ENCODE assay signal across 8 mouse cellular contexts in the genomic region with DNA sequence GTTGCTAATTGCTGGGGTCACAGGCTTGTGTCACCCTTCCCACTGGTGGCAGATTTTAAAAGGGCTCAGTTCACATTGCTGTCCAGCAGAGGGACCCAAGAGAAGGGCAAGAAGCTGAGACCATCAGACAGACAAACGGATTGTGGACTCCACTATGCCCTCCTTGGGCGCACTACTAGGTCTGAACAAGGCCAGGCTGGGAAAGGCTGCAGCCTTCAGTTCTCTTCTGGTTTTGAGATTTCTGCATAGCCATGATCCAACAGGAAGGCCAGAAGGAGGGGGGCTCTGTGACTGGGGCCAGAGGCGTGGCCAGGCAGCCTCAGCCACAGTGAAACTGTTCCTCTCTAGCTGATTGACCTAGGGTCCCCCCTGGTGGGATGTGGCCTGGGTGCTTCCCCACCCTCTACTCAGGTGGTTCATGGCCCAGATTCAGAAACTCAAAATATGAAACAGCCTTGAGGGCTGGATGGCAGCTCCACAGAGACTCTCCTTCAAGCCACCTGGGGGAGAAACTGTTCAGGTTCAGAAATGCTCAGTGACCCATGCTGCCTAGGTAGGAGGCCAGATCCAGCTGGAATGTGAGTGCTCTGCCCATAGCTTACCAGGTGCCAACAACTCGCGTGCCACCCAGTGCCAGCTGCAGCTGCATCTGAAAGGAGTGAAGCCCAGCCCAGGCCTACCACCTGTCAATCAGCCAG. TPM values are rescaled to one million over a fixed set of nuclear protein-coding genes. Genes with fewer than 3 reads are reported as not detected.
DNase-seq lines count a peak whose midpoint lies in the region; ATAC-seq and TF ChIP-seq lines count a peak whose summit lies in the region.

No protein-coding gene starts in this region.

- H3K4me3 ChIP-seq in lung, embryonic 14.5 days (ENCODE audit: low read depth, low read length), result no peak overlapping the region
- no peak overlapping the region for H3K4me3 ChIP-seq in kidney, embryonic 15.5 days (replicated peaks)
- H3K4me3 ChIP-seq in forebrain, embryonic 11.5 days (ENCODE audit: low read depth, low read length), result no peak overlapping the region

- H3K9ac ChIP-seq in lung, embryonic 14.5 days, result no peak overlapping the region
- H3K9ac ChIP-seq in kidney, embryonic 15.5 days, result no peak overlapping the region
- no peak overlapping the region for H3K9ac ChIP-seq in forebrain, embryonic 11.5 days (ENCODE audit: low read length)

- H3K27ac ChIP-seq in lung, embryonic 14.5 days (ENCODE audit: low read depth), result no peak overlapping the region
- H3K27ac ChIP-seq in kidney, embryonic 15.5 days, result peak overlapping the region; percentile 37
- H3K27ac ChIP-seq in forebrain, embryonic 11.5 days (ENCODE audit: low read depth, low read length), result no peak overlapping the region

- TF ChIP-seq CTCF in lung, embryonic 14.5 days (IDR thresholded peaks at IDR 0.05; ENCODE audit: low read depth), result peak; percentile 67

- H3K9me3 ChIP-seq in lung, embryonic 14.5 days (ENCODE audit: low read depth, low read length), result no peaks in the 10 kb centered on the region
- no peaks in the 10 kb centered on the region for H3K9me3 ChIP-seq in kidney, embryonic 15.5 days (replicated peaks)
- no peaks in the 10 kb centered on the region for H3K9me3 ChIP-seq in forebrain, embryonic 11.5 days (ENCODE audit: control insufficient read depth, low read length)

- no peak overlapping the region for H3K4me2 ChIP-seq in lung, embryonic 14.5 days
- H3K4me2 ChIP-seq in kidney, embryonic 15.5 days, result no peak overlapping the region
- H3K4me2 ChIP-seq in forebrain, embryonic 11.5 days (ENCODE audit: low read depth, low read length, severe bottlenecking), result no peak overlapping the region

- no peaks in the 10 kb centered on the region for H3K36me3 ChIP-seq in lung, embryonic 14.5 days (ENCODE audit: insufficient read depth)
- H3K36me3 ChIP-seq in kidney, embryonic 15.5 days, result no peaks in the 10 kb centered on the region
- no peaks in the 10 kb centered on the region for H3K36me3 ChIP-seq in forebrain, embryonic 11.5 days (ENCODE audit: control insufficient read depth, insufficient read depth, low read length)

- no peaks in the 10 kb centered on the region for H3K27me3 ChIP-seq in lung, embryonic 14.5 days (ENCODE audit: insufficient read depth, low read length)
- H3K27me3 ChIP-seq in kidney, embryonic 15.5 days, result no peaks in the 10 kb centered on the region
- H3K27me3 ChIP-seq in forebrain, embryonic 11.5 days (ENCODE audit: control insufficient read depth, insufficient read depth, low read length), result no peaks in the 10 kb centered on the region

- WGBS in lung, embryonic 14.5 days, result 66% methylated on average over 5 of the region's 5 CpGs
- 64% methylated on average over 5 of the region's 5 CpGs for WGBS in kidney, embryonic 15.5 days
- WGBS in forebrain, embryonic 11.5 days, result 68% methylated on average over 5 of the region's 5 CpGs

- DNase-seq in lung, embryonic 14.5 days, result peak; percentile 41
- DNase-seq in lung, postnatal 25 days (ENCODE audit: low spot score), result no peak
- DNase-seq in brain, adult 2 months (ENCODE audit: low read depth, low spot score), result peak; percentile 36
- peak; percentile 70 for DNase-seq in naive thymus-derived CD4-positive, alpha-beta T cell, adult 2 months (ENCODE audit: low read depth)
- no peak for DNase-seq in left cerebral cortex, postnatal 36 days (ENCODE audit: low spot score in 2 of 2)
- no peak for DNase-seq in gastrocnemius, postnatal 36 days
- DNase-seq in forebrain, embryonic 11.5 days (ENCODE audit: low spot score), result no peak

- no peak for ATAC-seq in lung, embryonic 14.5 days (ENCODE audit: insufficient read depth)
- peak; percentile 54; the same call in 1 of the 2 replicates for ATAC-seq in kidney, embryonic 15.5 days (replicated peaks; ENCODE audit: low FRiP score)
- ATAC-seq in forebrain, embryonic 11.5 days (replicated peaks; ENCODE audit: low FRiP score), result no peak

- no peaks in the 10 kb centered on the region for H3K4me1 ChIP-seq in lung, embryonic 14.5 days (ENCODE audit: insufficient read depth)
- H3K4me1 ChIP-seq in kidney, embryonic 15.5 days, result peaks cover 16% of the 10 kb centered on the region
- no peaks in the 10 kb centered on the region for H3K4me1 ChIP-seq in forebrain, embryonic 11.5 days (replicated peaks; ENCODE audit: control insufficient read depth, insufficient read depth, low read length)

- intact Hi-C loops in left cerebral cortex, postnatal 36 days (cut with DNase I), result no loop called here
- intact Hi-C loops in gastrocnemius, postnatal 36 days (cut with DNase I), result no loop called here

RNA-seq across cellular contexts. Expression of a gene that starts 13.7 kb away (rescaled TPM):
- 1.0 and 1.5 TPM in 2 replicates for polyA plus RNA-seq in lung, embryonic 14.5 days (2014; fragmentation: Nextera tagmentation; extraction: Ambion mirVana)
- polyA plus RNA-seq in kidney, embryonic 15.5 days (2015; fragmentation: Nextera tagmentation; extraction: Ambion mirVana), result 0.74 and 1.2 TPM in 2 replicates
- total RNA-seq in left cerebral cortex, postnatal 36 days (2021), result 1 to 10 TPM; 2.3 to 3.7 TPM
- under 1 TPM; 0.37 to 0.56 TPM for total RNA-seq in gastrocnemius, postnatal 36 days (2021)
- 0.56 and 0.80 TPM in 2 replicates for polyA plus RNA-seq in forebrain, embryonic 11.5 days (2014; fragmentation: Nextera tagmentation; extraction: Ambion mirVana)

RNA-seq across cellular contexts. Expression of a gene that starts 31.3 kb away (rescaled TPM):
- polyA plus RNA-seq in lung, embryonic 14.5 days (2014; fragmentation: Nextera tagmentation; extraction: Ambion mirVana), result 28.6 and 29.8 TPM in 2 replicates
- polyA plus RNA-seq in kidney, embryonic 15.5 days (2015; fragmentation: Nextera tagmentation; extraction: Ambion mirVana), result 19.2 and 22.3 TPM in 2 replicates
- 10 to 100 TPM; 29.6 to 45.4 TPM for total RNA-seq in left cerebral cortex, postnatal 36 days (2021)
- 1 to 10 TPM; 8.1 to 8.5 TPM for total RNA-seq in gastrocnemius, postnatal 36 days (2021)
- polyA plus RNA-seq in forebrain, embryonic 11.5 days (2014; fragmentation: Nextera tagmentation; extraction: Ambion mirVana), result 6.0 and 7.2 TPM in 2 replicates

RNA-seq across cellular contexts. Expression of a gene that starts 37.8 kb away (rescaled TPM):
- 151 and 155 TPM in 2 replicates for polyA plus RNA-seq in lung, embryonic 14.5 days (2014; fragmentation: Nextera tagmentation; extraction: Ambion mirVana)
- polyA plus RNA-seq in kidney, embryonic 15.5 days (2015; fragmentation: Nextera tagmentation; extraction: Ambion mirVana), result 148 and 167 TPM in 2 replicates
- total RNA-seq in left cerebral cortex, postnatal 36 days (2021), result 10 to 100 TPM; 39.8 to 48.2 TPM
- total RNA-seq in gastrocnemius, postnatal 36 days (2021), result 10 to 100 TPM; 31.7 to 38.8 TPM
- polyA plus RNA-seq in forebrain, embryonic 11.5 days (2014; fragmentation: Nextera tagmentation; extraction: Ambion mirVana), result 144 and 152 TPM in 2 replicates

RNA-seq across cellular contexts. Expression of a gene that starts 38.2 kb away (rescaled TPM):
- polyA plus RNA-seq in lung, embryonic 14.5 days (2014; fragmentation: Nextera tagmentation; extraction: Ambion mirVana), result 151 and 153 TPM in 2 replicates
- 268 and 275 TPM in 2 replicates for polyA plus RNA-seq in kidney, embryonic 15.5 days (2015; fragmentation: Nextera tagmentation; extraction: Ambion mirVana)
- total RNA-seq in left cerebral cortex, postnatal 36 days (2021), result 100 to 1,000 TPM; 341 to 382 TPM
- total RNA-seq in gastrocnemius, postnatal 36 days (2021), result 100 to 1,000 TPM; 204 to 205 TPM
- 105 and 106 TPM in 2 replicates for polyA plus RNA-seq in forebrain, embryonic 11.5 days (2014; fragmentation: Nextera tagmentation; extraction: Ambion mirVana)

RNA-seq across cellular contexts. Expression of a gene that starts 49.9 kb away (rescaled TPM):
- polyA plus RNA-seq in lung, embryonic 14.5 days (2014; fragmentation: Nextera tagmentation; extraction: Ambion mirVana), result 3.1 and 4.2 TPM in 2 replicates
- 14.8 and 15.3 TPM in 2 replicates for polyA plus RNA-seq in kidney, embryonic 15.5 days (2015; fragmentation: Nextera tagmentation; extraction: Ambion mirVana)
- total RNA-seq in left cerebral cortex, postnatal 36 days (2021), result 10 to 100 TPM; 60.6 to 66.4 TPM
- total RNA-seq in gastrocnemius, postnatal 36 days (2021), result 10 to 100 TPM; 84.3 to 85.3 TPM
- 5.4 TPM in 2 replicates for polyA plus RNA-seq in forebrain, embryonic 11.5 days (2014; fragmentation: Nextera tagmentation; extraction: Ambion mirVana)

Comparison
In these comparisons a context has a peak if more than half of its experiments do, and no peak if none do; other contexts are left out.
1. DNase-seq: peak in lung, embryonic 14.5 days (single experiment), brain, adult 2 months (single experiment) and naive thymus-derived CD4-positive, alpha-beta T cell, adult 2 months (single experiment); none in lung, postnatal 25 days (single experiment), left cerebral cortex, postnatal 36 days (0 of 2), gastrocnemius, postnatal 36 days (0 of 2) and forebrain, embryonic 11.5 days (single experiment).